Mouse (Mus musculus) megakaryocyte, embryonic 14.5 days (primary cell): ENCODE measurements around the gene Tgfbr3. TPM values are rescaled to one million over a fixed set of nuclear protein-coding genes. Genes with fewer than 3 reads are reported as not detected.

Experiments used
- H3K27me3 ChIP-seq: replicated peaks from 2 replicates; pipeline ENCODE3; 2012; ENCODE audit warnings: inconsistent platforms
- H3K36me3 ChIP-seq: replicated peaks from 2 replicates; pipeline ENCODE3; 2012; ENCODE audit warnings: low read length, inconsistent platforms, mixed read lengths
- H3K4me1 ChIP-seq: 2 replicates; pipeline ENCODE4 v1.6.1; 2012; ENCODE audit warnings: inconsistent platforms
- H3K4me3 ChIP-seq: replicated peaks from 2 replicates; pipeline ENCODE3; 2012; ENCODE audit warnings: moderate library complexity, mild to moderate bottlenecking, inconsistent platforms
- H3K9me3 ChIP-seq: 2 replicates; pipeline ENCODE4 v1.6.1; 2012; ENCODE audit warnings: inconsistent platforms
- FLI1 ChIP-seq: IDR thresholded peaks from 2 replicates; pipeline ENCODE4 v1.6.1; 2012; ENCODE audit warnings: low read length, inconsistent platforms, mixed read lengths
- GATA1 ChIP-seq: IDR thresholded peaks from 3 replicates; pipeline ENCODE4 v1.6.1; 2012; ENCODE audit warnings: mixed read lengths, low read length, inconsistent platforms, borderline replicate concordance
- polyA plus RNA-seq: library from polyadenylated mRNA; stranded (reverse); fragments of >175 nt; gene quantifications from 2 replicates; pipeline ENCODE4 v1.2.3, GENCODE M21; 2012; ENCODE audit warnings: low replicate concordance; ENCODE audit not compliant: insufficient read depth

The Tgfbr3 gene
- polyA plus RNA-seq, 1 experiment: not detected

GRCm38 (mm10) chr5:107124531-107124930 lies 164.9 kb downstream of the Tgfbr3 start:
- H3K27me3 ChIP-seq: peaks cover 18% of the 10 kb centered on the region
- TF ChIP-seq FLI1 (no peak), GATA1 (no peak)
- H3K9me3 ChIP-seq: no peaks in the 10 kb centered on the region
- H3K36me3 ChIP-seq: no peaks in the 10 kb centered on the region
- peaks cover 31% of the 10 kb centered on the region for H3K4me1 ChIP-seq
- no peak overlapping the region for H3K4me3 ChIP-seq

- Histone ChIP-seq H3K9me3 (no peaks in the 10 kb centered on the region), H3K27me3 (peaks cover 2% of the 10 kb centered on the region), H3K4me1 (peaks cover 31% of the 10 kb centered on the region), H3K36me3 (no peaks in the 10 kb centered on the region), H3K4me3 (no peak overlapping the region)
- no peak for TF ChIP-seq GATA1
- no peak for TF ChIP-seq FLI1
Observed at GRCm38 (mm10) chr5:107122622-107123021, 166.8 kb downstream of the Tgfbr3 start.

GRCm38 (mm10) chr5:107121086-107121485 lies 168.3 kb downstream of the Tgfbr3 start:
- H3K36me3 ChIP-seq: no peaks in the 10 kb centered on the region
- TF ChIP-seq FLI1: no peak
- no peak for TF ChIP-seq GATA1
- H3K4me1 ChIP-seq: peaks cover 31% of the 10 kb centered on the region
- H3K9me3 ChIP-seq: no peaks in the 10 kb centered on the region
- no peaks in the 10 kb centered on the region for H3K27me3 ChIP-seq
- H3K4me3 ChIP-seq: peak overlapping the region; percentile 43

GRCm38 (mm10) chr5:107120624-107121023 lies 168.8 kb downstream of the Tgfbr3 start:
- H3K27me3 ChIP-seq: no peaks in the 10 kb centered on the region
- peaks cover 31% of the 10 kb centered on the region for H3K4me1 ChIP-seq
- no peak overlapping the region for H3K4me3 ChIP-seq
- TF ChIP-seq GATA1 (no peak), FLI1 (no peak)
- H3K9me3 ChIP-seq: no peaks in the 10 kb centered on the region
- no peaks in the 10 kb centered on the region for H3K36me3 ChIP-seq

GRCm38 (mm10) chr5:107119896-107120295 lies 169.5 kb downstream of the Tgfbr3 start:
- Histone ChIP-seq H3K9me3 (no peaks in the 10 kb centered on the region), H3K4me1 (peaks cover 28% of the 10 kb centered on the region), H3K27me3 (no peaks in the 10 kb centered on the region), H3K4me3 (no peak overlapping the region), H3K36me3 (no peaks in the 10 kb centered on the region)
- TF ChIP-seq GATA1 (no peak), FLI1 (no peak)

- H3K4me3 ChIP-seq: no peak overlapping the region
- no peak for TF ChIP-seq FLI1
- no peak for TF ChIP-seq GATA1
- H3K27me3 ChIP-seq: no peaks in the 10 kb centered on the region
- no peaks in the 10 kb centered on the region for H3K9me3 ChIP-seq
- no peaks in the 10 kb centered on the region for H3K36me3 ChIP-seq
- H3K4me1 ChIP-seq: peaks cover 22% of the 10 kb centered on the region
Observed at GRCm38 (mm10) chr5:107116821-107117220, 172.6 kb downstream of the Tgfbr3 start.

- Histone ChIP-seq H3K27me3 (peaks cover 5% of the 10 kb centered on the region), H3K4me1 (peaks cover 17% of the 10 kb centered on the region), H3K9me3 (no peaks in the 10 kb centered on the region), H3K36me3 (no peaks in the 10 kb centered on the region), H3K4me3 (no peak overlapping the region)
- TF ChIP-seq FLI1: no peak
- no peak for TF ChIP-seq GATA1
Observed at GRCm38 (mm10) chr5:107112656-107113275, 176.7 kb downstream of the Tgfbr3 start.

- H3K27me3 ChIP-seq: peaks cover 5% of the 10 kb centered on the region
- H3K36me3 ChIP-seq: no peaks in the 10 kb centered on the region
- H3K4me3 ChIP-seq: no peak overlapping the region
- TF ChIP-seq FLI1 (no peak), GATA1 (no peak)
- H3K9me3 ChIP-seq: no peaks in the 10 kb centered on the region
- peaks cover 17% of the 10 kb centered on the region for H3K4me1 ChIP-seq
Observed at GRCm38 (mm10) chr5:107111802-107112201, 177.6 kb downstream of the Tgfbr3 start.

GRCm38 (mm10) chr5:107110880-107111520 lies 178.4 kb downstream of the Tgfbr3 start:
- TF ChIP-seq GATA1 (no peak), FLI1 (no peak)
- Histone ChIP-seq H3K27me3 (peaks cover 5% of the 10 kb centered on the region), H3K36me3 (no peaks in the 10 kb centered on the region), H3K4me1 (peaks cover 21% of the 10 kb centered on the region), H3K9me3 (no peaks in the 10 kb centered on the region), H3K4me3 (no peak overlapping the region)

GRCm38 (mm10) chr5:107110089-107110879 lies 179.1 kb downstream of the Tgfbr3 start:
- H3K4me3 ChIP-seq: no peak overlapping the region
- peaks cover 5% of the 10 kb centered on the region for H3K27me3 ChIP-seq
- TF ChIP-seq GATA1: no peak
- no peak for TF ChIP-seq FLI1
- no peaks in the 10 kb centered on the region for H3K36me3 ChIP-seq
- H3K9me3 ChIP-seq: no peaks in the 10 kb centered on the region
- peaks cover 21% of the 10 kb centered on the region for H3K4me1 ChIP-seq
